Mouse (Mus musculus) E14TG2a.4 (cell line): ENCODE measurements at regions not wholly inside any gene's neighbourhood (a gene's known extent, or its start where the extent isn't known, plus 50 kb on each side); places are given as distances from the start of the nearest gene placed in this dataset.

Experiments
- H3K27me3 ChIP-seq: 2 replicates; pipeline ENCODE4 v1.6.1; 2014; ENCODE audit warnings: low read length, control low read depth; ENCODE audit not compliant: insufficient read depth
- H3K36me3 ChIP-seq: 2 replicates; pipeline ENCODE4 v1.6.1; 2014; ENCODE audit warnings: low read length, control low read depth; ENCODE audit not compliant: insufficient read depth
- H3K4me1 ChIP-seq: replicated peaks from 2 replicates; pipeline ENCODE4 v1.6.1; 2014; ENCODE audit warnings: low read depth, low read length, control low read depth
- H3K4me3 ChIP-seq: replicated peaks from 2 replicates; pipeline ENCODE4 v1.5.1; 2014; ENCODE audit warnings: mild to moderate bottlenecking, low read length
- H3K9me3 ChIP-seq: 2 replicates; pipeline ENCODE4 v1.6.1; 2014; ENCODE audit warnings: low read length, control low read depth
- CTCF ChIP-seq: conservative IDR thresholded peaks from 2 replicates; pipeline ENCODE4 v1.5.1; 2014; ENCODE audit warnings: low read length
- NANOG ChIP-seq: IDR thresholded peaks from 2 replicates; pipeline ENCODE4 v1.6.1; 2014; ENCODE audit warnings: borderline replicate concordance, low read length, mixed read lengths
- POU5F1 ChIP-seq: IDR thresholded peaks from 2 replicates; pipeline ENCODE4 v1.6.1; 2014; ENCODE audit warnings: low read length, borderline replicate concordance

- Histone ChIP-seq H3K4me3 (no peak overlapping the region), H3K4me1 (no peaks in the 10 kb centered on the region), H3K27me3 (no peaks in the 10 kb centered on the region), H3K9me3 (peaks cover 5% of the 10 kb centered on the region; the same call in 1 of the 2 replicates), H3K36me3 (no peaks in the 10 kb centered on the region)
- no peak for TF ChIP-seq NANOG
- no peak for TF ChIP-seq CTCF
- TF ChIP-seq POU5F1, result no peak
Measured at GRCm38 (mm10) chr14:102731746-102732145, 250.7 kb downstream of the Kctd12 start.

GRCm38 (mm10) chr14:102722633-102723032 lies 259.8 kb downstream of the Kctd12 start:
- no peak for TF ChIP-seq POU5F1
- TF ChIP-seq CTCF, result no peak
- TF ChIP-seq NANOG, result no peak
- H3K9me3 ChIP-seq, result no peaks in the 10 kb centered on the region

GRCm38 (mm10) chr14:102718558-102718957 lies 263.9 kb downstream of the Kctd12 start:
- Histone ChIP-seq H3K36me3 (no peaks in the 10 kb centered on the region), H3K9me3 (no peaks in the 10 kb centered on the region), H3K4me3 (no peak overlapping the region), H3K4me1 (no peaks in the 10 kb centered on the region), H3K27me3 (no peaks in the 10 kb centered on the region)
- TF ChIP-seq CTCF (no peak), NANOG (no peak), POU5F1 (no peak)

More at GRCm38 (mm10) chr14:102722633-102723032, 259.8 kb downstream of the Kctd12 start:
- Histone ChIP-seq H3K27me3 (no peaks in the 10 kb centered on the region), H3K36me3 (no peaks in the 10 kb centered on the region), H3K4me1 (no peaks in the 10 kb centered on the region), H3K4me3 (no peak overlapping the region)

GRCm38 (mm10) chr14:102712600-102712999 lies 269.8 kb downstream of the Kctd12 start:
- no peaks in the 10 kb centered on the region for H3K9me3 ChIP-seq

GRCm38 (mm10) chr14:102706704-102707336 lies 275.6 kb downstream of the Kctd12 start:
- no peak overlapping the region for H3K4me3 ChIP-seq
- no peaks in the 10 kb centered on the region for H3K36me3 ChIP-seq
- no peaks in the 10 kb centered on the region for H3K27me3 ChIP-seq
- no peaks in the 10 kb centered on the region for H3K9me3 ChIP-seq
- no peaks in the 10 kb centered on the region for H3K4me1 ChIP-seq
- no peak for TF ChIP-seq NANOG
- TF ChIP-seq CTCF, result no peak
- TF ChIP-seq POU5F1, result no peak

More at GRCm38 (mm10) chr14:102712600-102712999, 269.8 kb downstream of the Kctd12 start:
- H3K27me3 ChIP-seq, result no peaks in the 10 kb centered on the region
- no peaks in the 10 kb centered on the region for H3K36me3 ChIP-seq
- no peak overlapping the region for H3K4me3 ChIP-seq
- H3K4me1 ChIP-seq, result no peaks in the 10 kb centered on the region
- no peak for TF ChIP-seq POU5F1

- Histone ChIP-seq H3K4me1 (no peaks in the 10 kb centered on the region), H3K36me3 (no peaks in the 10 kb centered on the region), H3K27me3 (no peaks in the 10 kb centered on the region), H3K4me3 (no peak overlapping the region), H3K9me3 (no peaks in the 10 kb centered on the region)
- no peak for TF ChIP-seq CTCF
- no peak for TF ChIP-seq NANOG
- no peak for TF ChIP-seq POU5F1
Measured at GRCm38 (mm10) chr14:102701108-102701507, 281.3 kb downstream of the Kctd12 start.

- no peaks in the 10 kb centered on the region for H3K9me3 ChIP-seq
- TF ChIP-seq POU5F1 (no peak), CTCF (no peak), NANOG (no peak)
Measured at GRCm38 (mm10) chr14:102700457-102700856, 282.0 kb downstream of the Kctd12 start.

GRCm38 (mm10) chr14:102699015-102699414 lies 283.4 kb downstream of the Kctd12 start:
- no peak for TF ChIP-seq CTCF
- TF ChIP-seq POU5F1, result no peak
- Histone ChIP-seq H3K36me3 (no peaks in the 10 kb centered on the region), H3K4me3 (no peak overlapping the region), H3K9me3 (no peaks in the 10 kb centered on the region), H3K27me3 (no peaks in the 10 kb centered on the region), H3K4me1 (no peaks in the 10 kb centered on the region)

More at GRCm38 (mm10) chr14:102700457-102700856, 282.0 kb downstream of the Kctd12 start:
- H3K4me1 ChIP-seq, result no peaks in the 10 kb centered on the region
- H3K4me3 ChIP-seq, result no peak overlapping the region
- H3K36me3 ChIP-seq, result no peaks in the 10 kb centered on the region
- no peaks in the 10 kb centered on the region for H3K27me3 ChIP-seq

GRCm38 (mm10) chr14:102686791-102687190 lies 295.6 kb downstream of the Kctd12 start:
- no peak overlapping the region for H3K4me3 ChIP-seq
- no peaks in the 10 kb centered on the region for H3K9me3 ChIP-seq
- TF ChIP-seq CTCF (no peak), POU5F1 (no peak), NANOG (no peak)
- no peaks in the 10 kb centered on the region for H3K36me3 ChIP-seq
- H3K27me3 ChIP-seq, result no peaks in the 10 kb centered on the region
- H3K4me1 ChIP-seq, result no peaks in the 10 kb centered on the region

- Histone ChIP-seq H3K27me3 (no peaks in the 10 kb centered on the region), H3K4me3 (no peak overlapping the region), H3K36me3 (no peaks in the 10 kb centered on the region), H3K4me1 (no peaks in the 10 kb centered on the region), H3K9me3 (no peaks in the 10 kb centered on the region)
- no peak for TF ChIP-seq POU5F1
- TF ChIP-seq NANOG, result no peak
- TF ChIP-seq CTCF, result no peak
Measured at GRCm38 (mm10) chr14:102676582-102676981, 305.9 kb downstream of the Kctd12 start.
